Mouse (Mus musculus) neural tube, embryonic 11.5 days (tissue): Measurements from ENCODE around the gene Hist1h2ac. TPM values are rescaled to one million over a fixed set of nuclear protein-coding genes. Genes with fewer than 3 reads are reported as not detected.
"Not testable (repeated sequence)": the region's sequence is repeated elsewhere in the genome, so short reads cannot be mapped to it uniquely, and the experiment has no call there.

Source experiments
- ATAC-seq: fragments of 200-750 bp; cut with Nextera tagmentation; 2 replicates; pipeline ENCODE4 v1.8.0; 2017; ENCODE audit warnings: moderate number of reproducible peaks, mild to moderate bottlenecking, moderate TSS enrichment, moderate library complexity; ENCODE audit not compliant: insufficient read depth, low FRiP score, low TSS enrichment
- DNase-seq: peaks from one replicate; pipeline ENCODE4 v3.0.0-alpha.2; 2015; ENCODE audit warnings: low spot score
- H3K27ac ChIP-seq: fragments of 300-500 bp; sonication (generic); 2 replicates; pipeline ENCODE4 v1.5.1; 2014; ENCODE audit warnings: low read depth, mild to moderate bottlenecking, low read length
- H3K27me3 ChIP-seq: fragments of 300-500 bp; sonication (generic); 2 replicates; pipeline ENCODE4 v1.6.1; 2014; ENCODE audit warnings: mild to moderate bottlenecking, low read length, mixed read lengths; ENCODE audit not compliant: control insufficient read depth, insufficient read depth
- H3K36me3 ChIP-seq: fragments of 300-500 bp; sonication (generic); 2 replicates; pipeline ENCODE4 v1.6.1; 2014; ENCODE audit warnings: mild to moderate bottlenecking, low read length, moderate library complexity, mixed read lengths; ENCODE audit not compliant: control insufficient read depth, insufficient read depth
- H3K4me1 ChIP-seq: fragments of 300-500 bp; sonication (generic); 2 replicates; pipeline ENCODE4 v1.6.1; 2014; ENCODE audit warnings: low read length, mixed read lengths; ENCODE audit not compliant: control insufficient read depth, insufficient read depth
- H3K4me2 ChIP-seq: fragments of 300-500 bp; sonication (generic); 2 replicates; pipeline ENCODE4 v1.6.1; 2014; ENCODE audit warnings: low read depth, mild to moderate bottlenecking, moderate library complexity
- H3K4me3 ChIP-seq: fragments of 300-500 bp; sonication (generic); 2 replicates; pipeline ENCODE4 v1.5.1; 2014; ENCODE audit warnings: low read depth, low read length
- H3K9ac ChIP-seq: fragments of 300-500 bp; sonication (generic); 2 replicates; pipeline ENCODE4 v1.6.1; 2014; ENCODE audit warnings: mild to moderate bottlenecking, low read length
- H3K9me3 ChIP-seq: fragments of 300-500 bp; sonication (generic); 2 replicates; pipeline ENCODE4 v1.6.1; 2016; ENCODE audit warnings: low read length; ENCODE audit not compliant: control insufficient read depth
- WGBS: fragments of 180-500 bp; shearing (Covaris S2); extraction: QIAGEN DNeasy Blood & Tissue Kit; methylation state at CpG from one replicate; pipeline ENCODE4 v1.1.7; 2014; 5-methylcytosine and 5-hydroxymethylcytosine counted together
- polyA plus RNA-seq: library from polyadenylated mRNA; unstranded; fragments of >200 nt; fragmentation: Nextera tagmentation; extraction: Ambion mirVana; gene quantifications from 2 replicates; pipeline ENCODE4 v1.2.1, GENCODE M21; 2014

The Hist1h2ac gene
- polyA plus RNA-seq, 1 experiment from 2014 or later: 0.97 TPM

- no peak for ATAC-seq
- Histone ChIP-seq H3K27ac (peak overlapping the region; percentile 96), H3K4me3 (peak overlapping the region; percentile 35), H3K4me2 (peak overlapping the region; percentile 55), H3K36me3 (no peaks in the 10 kb centered on the region), H3K9me3 (no peaks in the 10 kb centered on the region), H3K4me1 (0 out of 2 replicates have a peak, but pooled peaks cover 8% of the 10 kb centered on the region), H3K27me3 (no peaks in the 10 kb centered on the region), H3K9ac (peak overlapping the region; percentile 68)
- peak; percentile 58 for DNase-seq
- 15% methylated on average over 15 of the region's 15 CpGs for WGBS
These were observed 1.5 kb upstream of the Hist1h2ac start for GRCm38 (mm10) chr13:23685121-23685861.

GRCm38 (mm10) chr13:23684295-23684945 lies 672 bp upstream of the Hist1h2ac start:
- H3K4me2 ChIP-seq: peak overlapping the region; percentile 55
- H3K36me3 ChIP-seq, H3K9me3 ChIP-seq, H3K4me1 ChIP-seq, H3K27me3 ChIP-seq: not testable (repeated sequence)
- peak overlapping the region; percentile 37 for H3K4me3 ChIP-seq
- DNase-seq: peak; percentile 67
- H3K9ac ChIP-seq: peak overlapping the region; percentile 68
- under 1% methylated on average over 14 of the region's 37 CpGs for WGBS
- peak overlapping the region; percentile 96 for H3K27ac ChIP-seq
- peak; percentile 29 for ATAC-seq

- H3K4me1 ChIP-seq, H3K27me3 ChIP-seq, H3K36me3 ChIP-seq, H3K9me3 ChIP-seq, DNase-seq: not testable (repeated sequence)
- H3K9ac ChIP-seq: peak overlapping the region; percentile 42
- peak overlapping the region; percentile 50 for H3K4me2 ChIP-seq
- H3K4me3 ChIP-seq: peak overlapping the region; percentile 37
- peak overlapping the region; percentile 96 for H3K27ac ChIP-seq
- 15% methylated on average over 11 of the region's 30 CpGs for WGBS
- peak; percentile 45 for ATAC-seq
These were observed 597 bp downstream of the Hist1h2ac start for GRCm38 (mm10) chr13:23682947-23683754.

- no peaks in the 10 kb centered on the region for H3K36me3 ChIP-seq
- peak overlapping the region; percentile 42; the same call in 1 of the 2 replicates for H3K9ac ChIP-seq
- DNase-seq (no peak), ATAC-seq (no peak)
- H3K9me3 ChIP-seq: no peaks in the 10 kb centered on the region
- H3K4me1 ChIP-seq: 0 out of 2 replicates have a peak, but pooled peaks cover 8% of the 10 kb centered on the region
- peak overlapping the region; percentile 37; the same call in 1 of the 2 replicates for H3K4me3 ChIP-seq
- 61% methylated on average over 1 of the region's 1 CpGs for WGBS
- H3K27me3 ChIP-seq: no peaks in the 10 kb centered on the region
- peak overlapping the region; percentile 96; the same call in 1 of the 2 replicates for H3K27ac ChIP-seq
- peak overlapping the region; percentile 50 for H3K4me2 ChIP-seq
These were observed 1.2 kb downstream of the Hist1h2ac start for GRCm38 (mm10) chr13:23682623-23682946.

GRCm38 (mm10) chr13:23681990-23682582 lies 1.7 kb downstream of the Hist1h2ac start:
- Histone ChIP-seq H3K4me2 (no peak overlapping the region), H3K27me3 (no peaks in the 10 kb centered on the region), H3K4me3 (no peak overlapping the region), H3K4me1 (0 out of 2 replicates have a peak, but pooled peaks cover 8% of the 10 kb centered on the region), H3K9ac (no peak overlapping the region), H3K27ac (no peak overlapping the region), H3K9me3 (no peaks in the 10 kb centered on the region), H3K36me3 (no peaks in the 10 kb centered on the region)
- no peak for DNase-seq
- 87% methylated on average over 6 of the region's 6 CpGs for WGBS
- no peak for ATAC-seq

- H3K27me3 ChIP-seq: no peaks in the 10 kb centered on the region
- H3K4me2 ChIP-seq: no peak overlapping the region
- H3K4me3 ChIP-seq: no peak overlapping the region
- 80% methylated on average over 3 of the region's 3 CpGs for WGBS
- no peak for ATAC-seq
- no peaks in the 10 kb centered on the region for H3K36me3 ChIP-seq
- H3K4me1 ChIP-seq: no peaks in the 10 kb centered on the region
- H3K27ac ChIP-seq: no peak overlapping the region
- H3K9me3 ChIP-seq: no peaks in the 10 kb centered on the region
- H3K9ac ChIP-seq: no peak overlapping the region
- DNase-seq: no peak
These were observed 21.2 kb downstream of the Hist1h2ac start for GRCm38 (mm10) chr13:23662536-23662935.

GRCm38 (mm10) chr13:23659636-23660366 lies 23.9 kb downstream of the Hist1h2ac start:
- no peak overlapping the region for H3K9ac ChIP-seq
- H3K4me3 ChIP-seq: no peak overlapping the region
- H3K4me1 ChIP-seq: no peaks in the 10 kb centered on the region
- DNase-seq (no peak), ATAC-seq (no peak)
- no peaks in the 10 kb centered on the region for H3K36me3 ChIP-seq
- H3K27ac ChIP-seq: no peak overlapping the region
- 75% methylated on average over 6 of the region's 6 CpGs for WGBS
- no peaks in the 10 kb centered on the region for H3K9me3 ChIP-seq
- no peaks in the 10 kb centered on the region for H3K27me3 ChIP-seq
- no peak overlapping the region for H3K4me2 ChIP-seq
